Mouse (Mus musculus) embryonic facial prominence, embryonic 14.5 days (tissue): ENCODE results near the gene Tmod4. TPM values are rescaled to one million over a fixed set of nuclear protein-coding genes. Genes with fewer than 3 reads are reported as not detected.
"Not testable (repeated sequence)": the region's sequence is repeated elsewhere in the genome, so short reads cannot be mapped to it uniquely, and the experiment has no call there.

Source experiments
- ATAC-seq: fragments of 200-750 bp; cut with Nextera tagmentation; 2 replicates; pipeline ENCODE4 v1.8.0; 2017; ENCODE audit warnings: low read depth, moderate number of reproducible peaks, moderate TSS enrichment
- DNase-seq: peaks from one replicate; pipeline ENCODE4 v3.0.0-alpha.2; 2015; ENCODE audit warnings: low spot score
- H3K27ac ChIP-seq: fragments of 300-500 bp; sonication (generic); replicated peaks from 2 replicates; pipeline ENCODE4 v1.5.1; 2014; ENCODE audit warnings: low read depth, mild to moderate bottlenecking, low read length, moderate library complexity
- H3K27me3 ChIP-seq: fragments of 300-500 bp; sonication (generic); replicated peaks from 2 replicates; pipeline ENCODE4 v1.6.1; 2014; ENCODE audit warnings: low read length; ENCODE audit not compliant: control insufficient read depth, insufficient read depth
- H3K36me3 ChIP-seq: fragments of 300-500 bp; sonication (generic); 2 replicates; pipeline ENCODE4 v1.6.1; 2014; ENCODE audit warnings: low read length, mixed read lengths; ENCODE audit not compliant: control insufficient read depth, insufficient read depth
- H3K4me1 ChIP-seq: fragments of 300-500 bp; sonication (generic); 2 replicates; pipeline ENCODE4 v1.6.1; 2014; ENCODE audit warnings: antibody characterized with exemption, low read length; ENCODE audit not compliant: control insufficient read depth, insufficient read depth
- H3K4me2 ChIP-seq: fragments of 300-500 bp; sonication (generic); 2 replicates; pipeline ENCODE4 v1.6.1; 2014; ENCODE audit warnings: low read depth, mild to moderate bottlenecking, low read length, moderate library complexity, mixed read lengths
- H3K4me3 ChIP-seq: fragments of 300-500 bp; sonication (generic); 2 replicates; pipeline ENCODE4 v1.5.1; 2014; ENCODE audit warnings: low read depth, mild to moderate bottlenecking, low read length
- H3K9ac ChIP-seq: fragments of 300-500 bp; sonication (generic); 2 replicates; pipeline ENCODE4 v1.6.1; 2014; ENCODE audit warnings: low read depth, mild to moderate bottlenecking, low read length, moderate library complexity, mixed read lengths
- H3K9me3 ChIP-seq: fragments of 300-500 bp; sonication (generic); 2 replicates; pipeline ENCODE4 v1.6.1; 2016; ENCODE audit warnings: low read length; ENCODE audit not compliant: control insufficient read depth
- WGBS: fragments of 180-500 bp; shearing (Covaris S2); extraction: QIAGEN DNeasy Blood & Tissue Kit; methylation state at CpG from one replicate; pipeline ENCODE4 v1.1.7; 2014; 5-methylcytosine and 5-hydroxymethylcytosine counted together
- polyA plus RNA-seq: library from polyadenylated mRNA; unstranded; fragments of >200 nt; fragmentation: Nextera tagmentation; extraction: Ambion mirVana; gene quantifications from 2 replicates; pipeline ENCODE4 v1.2.1, GENCODE M21; 2014

Tmod4 gene
- polyA plus RNA-seq, 1 experiment from 2014 or later = 9.7 TPM

DNA sequence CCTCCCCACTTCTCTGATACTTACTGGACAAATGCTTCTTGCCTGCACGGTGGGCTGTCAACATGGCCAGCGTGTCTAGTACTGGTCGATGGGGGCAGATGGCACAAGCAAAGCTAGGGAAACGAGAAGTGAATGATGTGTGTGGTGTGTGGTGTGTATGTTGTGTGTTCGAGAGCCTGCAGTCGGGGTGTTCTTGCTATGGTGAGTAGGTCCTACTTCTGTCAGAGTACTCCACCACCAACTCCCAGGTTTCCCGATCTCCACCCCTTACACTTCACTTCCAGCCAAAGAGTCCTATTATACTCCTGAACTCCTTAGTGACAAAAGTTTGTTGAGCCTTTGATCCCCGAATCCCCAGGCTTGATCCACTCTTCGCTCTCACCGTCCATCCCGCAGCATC, 8.9 kb downstream of the Tmod4 start:
- WGBS = 52% methylated on average over 11 of the region's 11 CpGs

DNA sequence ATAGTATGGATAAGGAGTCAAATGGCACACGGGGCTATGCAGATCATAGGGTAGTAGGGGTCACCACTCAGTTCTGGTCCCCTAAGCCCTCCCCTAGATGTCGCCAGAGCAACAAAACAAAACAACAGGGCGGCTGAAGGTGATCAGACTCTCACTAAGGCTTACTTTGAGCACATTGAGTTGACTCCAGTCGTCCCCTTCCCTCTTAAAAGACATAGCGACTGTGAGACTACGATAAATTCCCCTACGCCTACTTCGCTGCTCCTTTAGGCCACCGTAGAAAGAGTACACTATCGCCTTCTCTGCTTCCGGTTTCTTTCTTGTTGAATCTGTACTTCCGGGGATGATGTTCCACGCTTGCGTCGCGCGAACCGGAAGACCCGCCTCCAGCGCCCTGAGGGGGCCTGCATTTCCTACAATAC, 9.4 kb downstream of the Tmod4 start, which contains the start of the genes Scnm1 and Lysmd1:
Scnm1 (minus strand) TSS at position 332 of the 422 bp plus-strand sequence.
Lysmd1 (plus strand) TSS at position 409 of the 422 bp plus-strand sequence.
- DNase-seq (peak; percentile 98), ATAC-seq (peak; percentile 94)
- H3K9ac ChIP-seq = peak within 1 kb of the TSS; percentile 73
- H3K27me3 ChIP-seq = no peaks in the 10 kb centered on the region
- peaks cover 17% of the 10 kb centered on the region; the same call in 1 of the 2 replicates for H3K36me3 ChIP-seq
- peak within 1 kb of the TSS; percentile 56 for H3K4me3 ChIP-seq
- no peaks in the 10 kb centered on the region for H3K9me3 ChIP-seq
- peak within 1 kb of the TSS; percentile 53 for H3K27ac ChIP-seq
- H3K4me1 ChIP-seq = peaks cover 11% of the 10 kb centered on the region
- peak within 1 kb of the TSS; percentile 86 for H3K4me2 ChIP-seq
- 0% methylated on average over 20 of the region's 20 CpGs for WGBS

More for the DNA sequence above, 8.9 kb downstream of the Tmod4 start:
- Histone ChIP-seq H3K4me2 (peak overlapping the region; percentile 86), H3K9ac (peak overlapping the region; percentile 73), H3K4me3 (peak overlapping the region; percentile 56), H3K36me3 (peaks cover 18% of the 10 kb centered on the region; the same call in 1 of the 2 replicates), H3K9me3 (no peaks in the 10 kb centered on the region), H3K27ac (peak overlapping the region; percentile 53), H3K27me3 (no peaks in the 10 kb centered on the region), H3K4me1 (peaks cover 11% of the 10 kb centered on the region)
- peak; percentile 4; the same call in 1 of the 2 replicates for ATAC-seq
- DNase-seq = no peak

DNA sequence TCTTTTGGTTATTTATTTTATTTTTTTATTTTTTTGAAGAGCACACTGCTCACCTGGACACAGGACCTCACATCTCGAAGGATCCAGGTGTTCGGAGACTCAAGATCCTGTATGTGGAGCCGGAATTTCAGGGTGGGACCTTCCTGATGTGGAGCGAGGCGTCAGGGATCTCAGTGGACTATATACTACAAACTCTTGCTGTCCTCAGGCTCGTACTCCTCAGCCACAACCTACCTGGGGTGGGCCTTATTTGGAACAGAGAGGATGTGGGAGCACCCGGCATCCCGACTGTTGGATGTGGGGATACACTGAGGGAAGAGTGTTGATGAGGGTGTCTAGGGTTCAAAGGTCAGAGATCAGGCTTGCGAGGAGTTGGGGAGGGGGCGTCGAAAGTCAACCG, 9.9 kb downstream of the Tmod4 start:
- not testable (repeated sequence) for H3K9me3 ChIP-seq, H3K27ac ChIP-seq, DNase-seq, H3K27me3 ChIP-seq, H3K9ac ChIP-seq, H3K4me2 ChIP-seq
- ATAC-seq = peak; percentile 48
- peaks cover 11% of the 10 kb centered on the region for H3K4me1 ChIP-seq
- peak overlapping the region; percentile 56 for H3K4me3 ChIP-seq
- peaks cover 13% of the 10 kb centered on the region; the same call in 1 of the 2 replicates for H3K36me3 ChIP-seq
- no CpG with 5 or more reads among the region's 12 CpGs for WGBS

DNA sequence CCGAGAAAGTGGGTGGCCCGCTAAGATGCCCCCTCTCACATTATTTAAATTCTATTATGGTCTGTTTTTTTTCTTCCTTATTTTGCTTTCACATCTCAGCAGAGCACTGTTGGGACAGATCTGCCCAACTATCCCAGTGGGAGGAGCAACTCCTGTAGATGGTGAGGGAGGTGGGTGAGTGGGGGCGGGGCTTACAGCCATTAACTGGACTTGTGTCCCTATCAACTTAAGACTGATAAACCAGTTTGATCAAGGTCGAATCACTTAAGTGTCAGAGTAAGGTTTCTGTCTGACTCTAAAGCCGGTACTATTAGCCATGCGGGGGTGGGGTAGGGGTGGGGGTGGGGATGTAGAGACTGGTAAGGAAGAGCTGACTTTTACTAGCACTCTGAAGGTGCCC, 10.7 kb downstream of the Tmod4 start:
- Histone ChIP-seq H3K36me3 (peaks cover 15% of the 10 kb centered on the region; the same call in 1 of the 2 replicates), H3K4me1 (peaks cover 11% of the 10 kb centered on the region), H3K9ac (peak overlapping the region; percentile 53; the same call in 1 of the 2 replicates), H3K9me3 (no peaks in the 10 kb centered on the region), H3K4me2 (peak overlapping the region; percentile 61), H3K27ac (no peak overlapping the region), H3K4me3 (peak overlapping the region; percentile 37), H3K27me3 (no peaks in the 10 kb centered on the region)
- ATAC-seq (no peak), DNase-seq (peak; percentile 31)
- 27% methylated on average over 6 of the region's 6 CpGs for WGBS

DNA sequence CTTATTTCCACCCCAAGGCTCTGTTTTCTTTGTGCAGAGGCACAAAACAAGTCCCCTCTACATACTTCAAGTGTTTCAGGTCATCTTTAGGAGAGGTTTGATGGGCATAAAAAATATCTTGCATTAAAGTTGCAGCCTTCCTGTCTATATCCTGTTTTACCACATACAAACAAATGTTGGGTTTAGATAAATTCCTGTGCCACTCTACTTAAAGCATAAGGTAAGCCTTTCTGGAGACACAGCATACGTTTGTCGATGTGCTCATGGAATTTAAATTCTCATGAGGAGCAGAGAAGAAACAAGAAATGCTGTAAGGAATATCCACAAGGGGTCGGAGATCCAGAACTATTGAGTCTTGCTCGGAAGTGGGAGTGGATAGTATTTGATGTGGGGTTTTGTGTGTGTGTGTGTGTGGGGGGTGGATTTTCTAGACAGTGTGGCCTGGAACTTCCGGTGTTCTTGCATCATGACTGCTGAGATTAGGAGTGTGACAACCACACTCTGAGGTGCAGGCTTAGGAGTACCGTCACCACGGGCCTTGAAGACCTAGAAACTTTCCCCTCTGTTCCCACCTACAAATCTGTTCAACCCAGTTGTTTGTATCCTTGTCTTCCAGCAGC, 11.3 kb downstream of the Tmod4 start:
- Histone ChIP-seq H3K4me1 (peaks cover 11% of the 10 kb centered on the region), H3K27ac (no peak overlapping the region), H3K36me3 (peaks cover 16% of the 10 kb centered on the region; the same call in 1 of the 2 replicates), H3K4me2 (peak overlapping the region; percentile 61), H3K27me3 (no peaks in the 10 kb centered on the region), H3K9me3 (no peaks in the 10 kb centered on the region), H3K4me3 (peak overlapping the region; percentile 37), H3K9ac (peak overlapping the region; percentile 53; the same call in 1 of the 2 replicates)
- DNase-seq (no peak), ATAC-seq (no peak)
- 82% methylated on average over 7 of the region's 7 CpGs for WGBS

DNA sequence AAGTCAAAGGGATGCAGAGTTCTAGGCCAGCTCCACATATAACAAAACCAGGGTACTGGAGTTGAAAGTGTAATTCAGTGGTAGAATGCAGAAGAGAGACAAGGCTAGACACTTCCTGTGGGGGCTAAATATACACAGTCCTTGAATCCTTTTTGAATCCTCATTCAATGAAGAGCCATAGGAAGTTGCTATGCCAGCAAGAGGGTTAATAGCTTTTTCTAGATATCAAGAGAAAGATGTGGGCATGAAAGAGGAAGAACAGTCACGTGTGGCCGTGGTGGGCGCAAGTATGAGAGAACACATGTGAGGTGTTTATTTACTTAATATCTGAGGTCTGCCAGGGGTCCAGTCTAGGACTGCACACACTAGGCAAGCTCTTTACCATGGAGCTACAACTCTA, 12.1 kb downstream of the Tmod4 start:
- H3K27ac ChIP-seq = no peak overlapping the region
- 94% methylated on average over 3 of the region's 3 CpGs for WGBS
- peaks cover 11% of the 10 kb centered on the region for H3K4me1 ChIP-seq
- no peak overlapping the region for H3K4me2 ChIP-seq
- no peak for DNase-seq
- no peaks in the 10 kb centered on the region for H3K9me3 ChIP-seq
- H3K9ac ChIP-seq = no peak overlapping the region; the same call in 1 of the 2 replicates
- no peak for ATAC-seq
- H3K4me3 ChIP-seq = no peak overlapping the region
- peaks cover 18% of the 10 kb centered on the region; the same call in 1 of the 2 replicates for H3K36me3 ChIP-seq
- no peaks in the 10 kb centered on the region for H3K27me3 ChIP-seq

DNA sequence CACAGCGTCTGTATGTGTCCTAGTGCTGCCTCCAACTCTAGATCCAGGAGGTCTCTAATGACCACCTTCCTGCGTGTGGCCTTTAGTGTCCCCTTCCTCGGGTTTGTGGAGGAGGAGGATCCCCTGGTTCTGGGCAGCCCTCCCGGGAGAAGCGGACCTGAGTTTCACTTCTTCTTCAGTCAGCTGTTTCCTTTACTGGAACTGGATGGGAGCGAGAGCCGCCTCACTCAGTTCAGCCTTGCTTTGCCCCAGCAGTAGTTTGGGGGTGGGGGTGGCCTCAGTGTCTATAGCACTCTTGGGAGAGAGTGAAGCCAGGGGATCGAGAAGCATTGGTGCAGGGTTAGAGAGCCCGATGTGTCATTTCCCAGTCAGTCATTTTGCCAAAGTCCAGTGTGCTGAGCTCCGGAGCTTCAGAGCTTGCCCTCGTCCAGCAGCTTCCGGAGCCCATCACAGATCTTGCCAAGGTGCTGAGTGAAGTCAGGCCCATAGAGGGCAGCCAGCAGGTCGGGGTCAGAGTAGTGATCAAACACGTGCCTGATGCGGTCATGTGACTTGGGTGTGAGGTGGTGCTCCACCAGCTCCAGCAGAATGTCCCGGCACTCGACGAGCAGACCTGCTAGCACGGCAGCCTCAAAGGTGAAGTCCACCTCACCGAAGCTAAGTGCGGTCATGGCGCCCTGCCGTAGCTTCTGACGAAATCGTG, 15.5 kb downstream of the Tmod4 start:
- no peak for DNase-seq
- Histone ChIP-seq H3K27ac (no peak overlapping the region), H3K27me3 (no peaks in the 10 kb centered on the region), H3K4me3 (no peak overlapping the region), H3K9ac (no peak overlapping the region), H3K4me2 (no peak overlapping the region), H3K4me1 (peaks cover 11% of the 10 kb centered on the region), H3K36me3 (peaks cover 18% of the 10 kb centered on the region; the same call in 1 of the 2 replicates), H3K9me3 (no peaks in the 10 kb centered on the region)
- 71% methylated on average over 22 of the region's 25 CpGs for WGBS
- no peak for ATAC-seq

DNA sequence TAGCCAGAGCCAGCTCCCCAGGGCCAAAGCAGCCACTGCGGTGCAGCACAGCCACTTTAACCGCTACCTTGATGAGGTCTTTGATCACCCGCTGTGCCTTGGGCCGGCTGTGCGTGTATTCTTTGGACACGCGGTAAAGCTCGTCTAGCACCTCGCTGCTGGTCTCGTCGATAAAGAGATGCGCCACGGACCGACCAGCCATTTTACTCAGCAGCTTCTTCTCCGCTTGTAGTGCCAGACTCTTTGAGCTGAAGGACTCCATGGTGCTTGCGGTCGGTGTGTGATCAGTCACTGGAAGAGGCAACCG, 16.0 kb downstream of the Tmod4 start:
- no peak for DNase-seq
- H3K4me3 ChIP-seq = no peak overlapping the region
- H3K27ac ChIP-seq = no peak overlapping the region
- H3K36me3 ChIP-seq = peaks cover 18% of the 10 kb centered on the region; the same call in 1 of the 2 replicates
- no peaks in the 10 kb centered on the region for H3K27me3 ChIP-seq
- WGBS = 73% methylated on average over 18 of the region's 18 CpGs
- H3K9ac ChIP-seq = no peak overlapping the region
- no peaks in the 10 kb centered on the region for H3K9me3 ChIP-seq
- peaks cover 6% of the 10 kb centered on the region for H3K4me1 ChIP-seq
- ATAC-seq = no peak
- no peak overlapping the region for H3K4me2 ChIP-seq
